Mouse (Mus musculus) induced T-regulatory cell, adult 2 months (primary cell): ENCODE results near the gene Tmx2.
"Not testable (repeated sequence)": the region's sequence is repeated elsewhere in the genome, so short reads cannot be mapped to it uniquely, and the experiment has no call there.

ENCODE experiments used
- DNase-seq: peaks from one replicate; pipeline ENCODE4 v3.0.0-alpha.2; 2012; ENCODE audit warnings: low read depth

The Tmx2 gene

DNA sequence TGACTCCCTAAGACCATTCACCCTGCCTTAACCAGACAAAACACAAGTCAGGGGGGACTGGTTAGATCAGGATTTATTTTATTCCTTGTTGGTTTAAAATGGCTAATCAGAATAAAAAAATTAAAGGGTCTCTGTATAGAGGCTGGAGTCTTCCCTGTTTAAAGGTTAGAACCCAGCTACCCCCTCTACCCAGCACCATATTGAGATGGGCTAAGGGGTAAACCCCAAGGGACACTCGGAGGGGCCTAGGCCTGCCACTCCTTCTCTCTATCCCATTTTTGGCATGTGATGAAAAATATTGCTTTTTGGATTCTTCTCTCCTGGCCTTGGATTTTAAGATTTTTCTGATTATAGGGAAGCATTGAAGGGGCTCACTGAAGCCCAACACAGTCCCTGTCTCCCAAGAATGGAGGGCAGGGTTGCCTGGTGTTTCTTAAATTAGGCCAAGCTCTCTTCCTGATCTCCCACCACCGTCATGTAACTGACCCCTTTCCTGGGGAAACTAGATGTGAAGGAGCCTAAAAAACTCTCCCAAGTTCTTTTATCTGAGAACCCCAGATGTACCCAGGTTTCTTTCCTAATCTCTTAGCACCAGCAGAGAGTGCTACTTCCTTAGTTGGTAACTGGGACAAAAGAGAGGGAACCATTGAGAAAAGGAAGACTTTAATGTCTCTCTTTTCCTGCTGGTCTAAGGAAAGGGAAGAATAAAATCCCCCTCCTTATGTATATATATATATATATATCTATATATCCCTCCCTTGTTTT is 9.3 kb upstream of the Tmx2 start:
- no peak for DNase-seq

DNA sequence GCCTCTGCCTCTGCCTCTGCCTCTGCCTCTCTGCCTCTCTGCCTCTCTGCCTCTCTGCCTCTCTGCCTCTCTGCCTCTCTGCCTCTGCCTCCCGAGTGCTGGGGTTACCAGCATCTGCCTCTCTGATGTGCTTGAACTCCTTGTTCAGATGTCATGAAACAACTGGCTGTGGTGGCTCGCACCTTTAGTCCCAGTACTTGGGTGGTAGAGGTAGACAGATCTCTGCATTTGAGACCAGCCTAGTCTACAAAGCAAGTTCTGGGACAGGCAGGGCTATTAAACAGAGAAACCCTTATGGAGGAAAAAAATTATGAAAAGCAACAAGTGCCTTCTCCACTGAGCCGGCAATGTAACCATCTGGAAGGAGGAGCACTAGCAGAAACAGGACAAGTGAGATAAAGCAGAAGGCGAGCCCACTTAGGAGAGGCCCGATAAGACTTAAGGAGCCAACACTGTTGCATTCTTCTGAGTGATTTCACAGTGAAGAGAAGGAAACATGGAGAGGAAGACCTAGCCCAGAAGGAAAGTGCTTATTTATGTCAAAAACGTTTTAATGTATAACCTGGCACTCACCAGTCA is 3.8 kb upstream of the Tmx2 start:
- no peak for DNase-seq

DNA sequence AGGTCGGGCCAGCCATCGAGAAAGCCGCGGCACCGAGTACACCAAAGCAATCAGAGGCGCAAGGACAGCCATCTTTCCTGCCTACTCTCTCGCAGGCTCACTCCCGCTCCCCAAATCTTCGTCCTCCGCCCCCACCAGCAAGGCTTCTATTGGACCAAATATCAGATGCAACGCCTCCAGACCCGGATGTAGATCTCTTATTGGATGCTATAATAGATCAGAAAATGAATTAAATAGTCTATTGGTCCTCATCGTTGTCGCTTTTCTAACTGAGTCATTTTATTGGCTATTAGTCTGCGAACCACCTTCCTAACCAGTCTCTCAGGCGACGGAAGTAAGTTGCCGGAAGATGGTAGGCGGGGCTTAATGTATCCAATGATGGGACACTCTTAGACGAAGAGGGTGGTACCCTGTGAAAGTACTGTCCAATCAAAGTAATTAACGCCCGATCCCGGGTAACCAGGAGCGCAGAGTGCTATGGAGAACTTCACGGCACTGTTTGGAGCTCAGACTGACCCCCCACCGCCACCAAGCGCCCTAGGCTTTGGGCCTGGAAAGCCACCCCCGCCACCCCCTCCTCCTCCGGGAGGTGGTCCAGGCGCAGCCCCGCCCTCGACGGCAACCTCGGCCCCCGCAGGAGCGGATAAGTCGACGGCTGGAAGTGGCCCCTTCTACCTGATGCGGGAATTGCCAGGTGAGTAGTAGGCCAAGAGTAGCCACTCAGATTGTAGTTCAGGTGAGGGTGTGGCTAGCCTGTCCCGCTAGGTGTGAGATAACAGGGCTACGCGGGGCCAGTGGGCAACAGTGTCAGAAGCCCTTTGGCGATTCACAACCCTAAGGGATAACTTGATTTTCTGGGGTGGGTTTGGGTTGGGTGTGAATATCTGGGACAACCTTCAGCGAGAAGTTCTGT is 716 bp downstream of the Tmx2 start, which contains the start of the genes Gm28635 and Med19:
Gm28635 (minus strand) TSS at position 74 of the 913 bp plus-strand sequence.
Med19 (plus strand) TSS at position 435 of the 913 bp plus-strand sequence.
- peak; percentile 99 for DNase-seq

DNA sequence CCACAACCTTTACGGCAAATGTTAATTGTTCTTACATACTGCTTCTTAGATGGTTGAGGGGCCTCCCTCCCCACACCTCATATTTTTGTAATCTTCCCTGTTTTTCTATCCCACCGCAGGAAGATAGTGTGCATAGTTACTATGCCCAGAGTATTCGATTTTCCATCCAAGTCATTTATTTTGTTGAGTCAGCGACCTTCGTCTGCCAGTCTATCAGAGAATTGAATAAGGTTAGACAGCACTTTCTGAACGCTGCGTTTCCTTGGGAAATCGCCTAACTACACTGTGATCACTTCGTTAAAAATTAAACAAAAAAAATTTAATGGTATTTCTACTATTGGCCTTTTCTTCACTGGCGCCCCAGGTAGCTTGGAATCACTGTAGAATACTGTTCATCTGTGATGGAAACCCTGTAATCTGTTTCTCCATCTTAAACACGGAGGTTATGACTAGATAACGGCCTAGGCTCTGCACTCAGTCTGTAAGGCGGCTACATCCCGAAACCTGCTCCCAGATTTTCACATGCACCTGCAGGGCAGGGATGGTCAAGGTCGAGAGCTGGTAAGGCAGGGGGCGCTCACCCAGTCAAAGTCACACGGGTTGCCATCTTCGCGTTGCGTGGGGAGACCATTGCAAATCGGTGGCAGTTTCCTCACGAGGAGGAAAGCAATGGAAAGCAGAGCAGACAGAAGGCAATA is 1.5 kb downstream of the Tmx2 start:
- no peak for DNase-seq

DNA sequence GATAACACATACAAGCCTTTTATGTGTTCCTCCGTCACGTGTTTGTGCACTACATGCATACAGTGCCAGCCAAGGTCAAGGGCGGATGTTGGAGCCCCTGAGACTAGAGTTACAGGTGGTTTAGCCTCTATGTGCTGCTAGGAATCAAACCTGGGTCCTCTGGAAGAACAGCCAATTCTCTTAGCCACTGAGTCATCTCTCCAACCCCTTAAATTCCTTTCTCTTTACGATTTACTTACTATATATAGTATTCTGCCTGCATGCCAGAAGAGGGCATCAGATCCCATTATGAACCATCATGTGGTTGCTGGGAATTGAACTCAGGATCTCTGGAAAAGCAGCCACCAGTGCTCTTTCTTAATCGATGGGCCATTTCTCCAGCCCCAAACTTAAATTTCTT is 7.4 kb downstream of the Tmx2 start:
- DNase-seq: not testable (repeated sequence)

DNA sequence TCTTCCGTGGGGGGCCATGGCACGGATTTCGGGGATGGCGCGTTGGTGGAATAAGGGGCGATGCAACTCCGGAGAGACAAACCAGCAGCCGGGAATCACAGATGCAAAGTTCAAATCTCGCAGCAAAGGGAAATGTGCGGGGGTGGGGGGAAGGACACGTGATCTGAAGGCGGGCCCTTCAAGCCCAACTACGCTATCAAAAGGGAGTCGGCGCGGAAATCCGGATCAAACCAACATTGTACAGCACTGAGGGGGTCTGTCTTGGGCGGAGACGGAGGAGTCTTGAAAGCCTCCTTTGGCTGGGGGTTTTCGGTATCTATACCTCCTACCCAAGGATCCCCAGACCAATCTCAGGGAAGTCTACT is 8.4 kb downstream of the Tmx2 start, which contains the start of gene Selenoh:
Selenoh (minus strand) TSS at position 202 of the 365 bp plus-strand sequence.
- DNase-seq: peak; percentile 95

DNA sequence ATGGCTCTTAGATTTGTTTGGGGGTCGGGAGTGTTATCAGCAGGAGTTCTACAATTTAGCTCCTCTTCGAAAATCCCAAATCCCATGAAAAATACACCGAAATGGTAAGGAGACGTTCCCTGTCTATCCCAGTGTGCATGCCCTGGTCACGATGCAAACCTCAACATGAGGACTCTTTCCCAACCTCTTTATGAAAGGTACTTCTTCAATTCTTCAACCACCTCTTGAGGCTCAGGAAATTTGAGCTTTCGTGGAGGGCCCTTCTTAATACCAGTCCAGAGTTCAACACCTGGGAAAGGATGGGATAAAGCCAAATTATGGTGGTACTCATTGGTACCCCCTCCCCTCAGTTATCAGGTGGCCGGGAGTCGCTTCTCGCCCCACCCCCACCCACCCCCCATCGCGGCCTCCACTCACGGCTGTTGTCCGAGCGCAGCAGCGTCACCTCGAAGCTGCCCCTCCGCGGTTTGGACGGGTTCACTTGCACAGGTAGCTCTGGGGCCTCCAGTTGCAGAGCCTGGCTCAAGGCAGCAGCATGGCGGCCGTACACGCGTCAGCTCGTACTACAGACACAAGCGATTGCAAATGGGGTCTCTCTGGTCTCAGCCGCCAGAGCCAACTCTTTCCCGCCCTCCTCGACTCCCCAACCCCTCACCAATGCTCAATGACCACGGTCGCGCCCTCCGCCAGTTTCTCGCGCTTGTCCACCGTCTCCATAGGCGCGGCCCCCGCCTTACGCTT is 8.9 kb downstream of the Tmx2 start:
- DNase-seq: peak; percentile 21

DNA sequence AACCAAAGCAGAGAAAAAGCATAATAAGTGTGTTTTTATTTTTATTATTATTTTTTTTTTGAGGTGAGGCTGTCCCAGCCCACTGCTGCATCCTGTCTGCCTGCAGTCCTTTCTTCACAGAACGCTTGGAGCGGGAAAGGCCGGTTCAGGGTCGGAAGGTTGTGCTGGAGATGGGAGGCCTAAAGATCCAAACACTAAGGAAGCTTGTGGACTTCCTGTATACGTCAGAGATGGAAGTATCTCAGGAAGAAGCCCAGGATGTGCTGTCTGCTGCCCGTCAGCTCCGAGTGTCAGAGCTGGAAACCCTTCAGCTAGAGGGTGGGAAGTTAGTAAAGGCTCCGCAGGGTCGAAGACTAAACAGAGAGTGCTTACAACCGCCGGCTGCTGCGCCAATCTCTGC is 12.9 kb downstream of the Tmx2 start:
- no peak for DNase-seq

DNA sequence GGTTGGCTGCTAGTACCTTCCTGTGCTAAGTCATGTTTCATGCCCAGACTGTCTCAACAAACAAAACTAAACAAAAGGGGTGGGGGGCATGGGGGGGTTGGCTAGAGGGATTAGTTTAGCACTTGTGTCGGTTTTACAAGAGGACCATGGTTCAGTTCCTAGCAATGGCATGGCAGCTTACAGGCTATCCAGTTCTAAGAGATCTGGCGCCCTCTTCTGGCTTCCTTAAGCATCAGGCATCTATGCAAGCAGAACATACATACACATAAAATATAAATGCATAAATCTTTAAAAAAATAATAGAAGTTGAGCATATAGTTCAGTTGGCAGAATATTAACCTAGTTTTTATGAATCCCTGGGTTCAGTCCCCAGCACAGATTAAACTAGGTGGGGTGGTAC is 16.1 kb downstream of the Tmx2 start:
- peak; percentile 78 for DNase-seq

DNA sequence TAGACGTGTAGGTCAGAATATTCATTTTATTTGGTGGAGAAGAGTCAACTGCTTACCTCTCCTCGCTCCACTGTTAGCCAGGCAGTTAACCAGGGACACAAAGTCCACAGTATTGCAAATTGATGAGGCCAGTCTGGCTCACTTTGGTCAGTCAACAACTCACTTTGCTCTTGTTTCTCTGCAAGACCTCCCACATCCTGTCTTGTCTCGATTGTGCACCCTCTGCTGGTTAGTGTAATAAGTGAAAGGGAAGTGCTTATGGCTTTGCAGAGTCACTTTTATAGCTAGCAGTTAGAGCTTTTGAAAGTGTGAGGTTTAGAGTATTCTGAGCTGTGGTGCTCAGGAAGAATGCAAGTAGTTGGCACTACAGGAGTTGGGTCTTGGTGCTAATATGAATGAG is 18.7 kb downstream of the Tmx2 start:
- peak; percentile 81 for DNase-seq

DNA sequence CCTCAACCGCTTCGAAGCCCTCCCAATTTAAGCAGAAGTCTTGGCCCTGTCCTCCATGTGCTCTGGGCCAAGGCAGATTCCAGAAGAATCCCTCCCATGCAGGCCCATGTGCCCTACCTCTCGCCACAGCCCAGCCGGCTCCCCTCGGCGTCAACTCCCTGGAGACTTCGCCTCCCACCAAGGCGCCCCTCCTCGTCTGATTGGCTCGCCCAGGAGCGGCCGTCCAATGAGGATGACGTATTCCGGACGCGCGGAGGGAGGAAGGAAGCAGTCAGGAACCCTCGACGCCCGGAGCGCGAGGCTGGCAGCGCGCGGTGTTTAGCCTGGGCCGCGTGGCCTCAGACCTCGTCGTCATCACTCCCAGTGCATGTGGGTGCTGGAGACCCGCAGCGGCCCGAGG is 20.1 kb downstream of the Tmx2 start, which contains the start of gene Btbd18:
Btbd18 (plus strand) TSS at position 274 of the 400 bp plus-strand sequence.
- DNase-seq: no peak

DNA sequence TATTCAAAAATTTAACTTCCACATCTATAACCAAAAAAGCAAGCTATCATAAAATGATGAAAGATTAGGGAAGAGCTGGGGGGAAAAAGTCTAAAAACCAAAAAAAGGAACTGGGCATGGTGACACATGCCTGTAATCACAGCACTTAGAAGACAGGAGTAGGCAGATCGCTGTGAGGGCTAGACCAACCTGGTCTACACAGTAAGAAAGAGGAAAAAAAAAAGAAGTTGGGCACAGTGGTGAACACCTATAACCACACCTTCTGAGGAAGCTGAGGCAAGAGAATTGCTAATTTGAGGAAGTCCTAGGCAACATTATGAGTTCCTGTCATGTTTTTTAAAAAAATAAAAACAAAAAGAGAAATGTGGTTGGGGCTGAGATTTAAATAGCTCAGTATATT is 23.1 kb downstream of the Tmx2 start:
- DNase-seq: no peak

DNA sequence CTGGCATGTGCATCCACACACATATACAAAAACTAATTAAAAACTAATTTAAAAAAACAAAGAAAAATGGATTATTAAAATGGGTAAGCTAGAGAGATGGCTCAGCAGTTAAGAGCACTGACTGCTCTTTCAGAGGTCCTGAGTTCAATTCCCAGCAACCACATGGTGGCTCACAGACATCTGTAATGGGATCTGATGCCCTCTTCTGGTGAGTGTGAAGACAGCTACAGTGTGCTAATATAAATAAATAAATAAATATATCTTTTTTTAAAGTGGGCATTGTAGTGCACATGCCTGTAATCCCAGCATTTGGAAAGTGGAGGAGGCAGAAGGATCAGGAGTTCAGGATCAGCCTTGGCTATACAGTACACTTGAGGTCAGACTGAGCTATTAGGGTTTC is 25.6 kb downstream of the Tmx2 start:
- no peak for DNase-seq

DNA sequence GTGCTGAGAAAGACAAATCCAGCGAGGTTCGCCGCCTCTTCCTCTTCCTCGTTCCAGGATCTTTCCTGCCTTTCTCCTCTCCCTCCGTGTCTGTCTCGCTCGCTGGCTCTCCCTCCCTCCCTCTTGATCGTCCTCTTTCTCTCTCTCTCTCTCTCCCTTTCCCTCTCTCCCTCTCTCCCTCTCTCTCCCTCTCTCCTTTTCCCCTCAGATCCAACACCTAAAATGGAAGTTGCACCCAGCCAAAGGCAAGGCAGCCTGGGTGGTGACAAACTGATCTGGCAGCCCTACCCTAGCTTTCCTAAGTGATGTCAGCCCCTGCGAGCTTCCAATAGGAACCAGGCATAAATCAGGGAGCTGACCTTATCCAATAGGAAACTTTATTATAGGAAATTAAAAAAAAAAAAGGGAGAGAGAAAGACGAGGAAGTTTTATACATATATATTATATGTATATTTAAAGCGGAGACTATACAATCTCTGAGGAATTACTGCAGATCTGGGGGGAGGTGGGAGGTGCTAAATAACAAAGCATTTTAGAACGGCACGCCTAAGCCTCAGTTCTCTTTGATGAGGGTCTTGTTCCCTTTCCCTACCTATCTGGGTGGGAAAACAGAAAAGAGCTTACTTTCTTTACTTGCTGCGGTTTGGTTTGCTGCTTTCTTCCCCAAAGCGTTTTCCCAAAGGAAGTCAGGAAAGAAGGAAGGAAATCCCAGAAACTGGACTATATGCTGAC is 28.3 kb downstream of the Tmx2 start, which contains the start of gene Ctnnd1:
Ctnnd1 (minus strand) TSS at position 302 of the 732 bp plus-strand sequence.
- no peak for DNase-seq

DNA sequence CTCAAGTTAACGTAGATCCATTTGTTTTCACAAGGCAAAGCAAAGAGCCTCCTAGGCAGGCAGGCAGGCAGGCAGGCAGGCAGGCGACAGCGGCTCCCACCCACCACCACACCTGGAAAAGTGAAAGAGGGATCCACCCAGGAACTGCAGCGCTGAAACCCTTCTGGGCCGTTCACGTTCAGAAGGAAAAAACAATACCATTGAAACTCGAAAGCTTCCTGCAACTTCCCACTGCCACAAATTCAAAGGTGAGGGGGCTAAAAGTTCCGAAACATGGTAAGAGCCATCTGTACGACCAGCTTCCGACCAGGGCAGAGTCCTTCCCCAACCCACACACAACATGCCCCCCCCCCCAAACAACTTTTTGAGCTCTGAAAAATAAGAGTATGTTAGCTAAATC is 29.3 kb downstream of the Tmx2 start:
- DNase-seq: no peak

DNA sequence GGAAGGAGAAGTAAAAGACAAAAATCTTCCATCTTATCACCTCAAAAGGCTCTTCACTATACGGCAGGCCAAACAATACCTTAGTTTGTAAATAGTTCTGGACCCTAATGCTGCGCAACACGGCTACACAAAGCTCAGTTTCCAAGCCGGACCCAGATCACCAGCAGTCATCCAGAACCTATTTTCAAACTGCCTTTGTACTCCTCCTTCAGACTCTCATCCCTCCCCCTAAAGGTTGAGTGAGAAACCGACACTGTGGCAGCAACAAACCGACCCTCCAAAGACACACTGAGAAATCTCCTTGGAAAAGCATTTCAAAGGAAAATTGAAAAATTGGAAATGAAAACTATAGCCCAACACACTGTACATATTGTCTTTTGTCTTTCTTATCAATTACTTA is 30.6 kb downstream of the Tmx2 start:
- no peak for DNase-seq

DNA sequence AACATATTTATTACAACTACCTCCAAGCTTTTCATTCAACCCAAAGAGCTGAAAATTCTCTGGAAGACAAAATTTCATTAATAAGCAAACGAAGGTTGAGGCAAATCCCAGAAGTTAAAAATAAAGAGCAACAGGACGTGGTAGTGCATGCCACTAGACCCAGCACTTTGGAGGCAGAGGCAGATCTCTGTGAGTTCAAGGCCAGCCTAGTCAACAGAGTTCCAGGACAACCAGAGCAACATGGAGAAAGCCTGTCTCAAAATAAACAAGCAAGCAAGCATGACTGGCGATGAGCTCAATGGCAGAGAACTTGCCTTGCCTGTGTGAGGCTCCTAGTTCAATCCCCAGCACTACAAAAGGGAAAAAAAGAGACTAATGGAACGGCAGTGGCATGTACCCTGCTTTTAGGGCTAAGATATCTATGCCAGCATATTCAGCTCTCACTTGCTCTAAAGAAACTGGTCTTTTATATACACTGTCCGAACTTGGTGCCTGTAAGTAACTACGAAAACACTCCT is 31.8 kb downstream of the Tmx2 start:
- DNase-seq: no peak

DNA sequence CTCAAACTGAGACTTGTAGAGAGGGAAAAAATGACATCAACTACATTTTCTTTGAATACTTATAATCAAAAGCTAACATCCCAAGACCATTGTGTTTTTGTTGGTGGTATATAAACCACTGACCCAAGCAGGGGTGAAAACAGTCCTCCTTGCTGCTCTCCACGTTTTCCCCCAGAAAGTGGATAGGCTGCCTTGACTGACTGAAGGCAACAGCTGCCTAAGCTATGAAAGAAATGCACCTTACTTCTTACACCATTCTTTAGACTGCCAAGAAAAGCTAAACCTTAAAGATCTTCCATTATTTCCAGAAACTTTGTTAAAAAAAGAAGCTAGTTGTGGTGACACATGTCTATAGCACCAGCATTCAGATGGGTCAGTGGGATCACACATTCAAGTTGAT is 32.8 kb downstream of the Tmx2 start:
- DNase-seq: no peak

DNA sequence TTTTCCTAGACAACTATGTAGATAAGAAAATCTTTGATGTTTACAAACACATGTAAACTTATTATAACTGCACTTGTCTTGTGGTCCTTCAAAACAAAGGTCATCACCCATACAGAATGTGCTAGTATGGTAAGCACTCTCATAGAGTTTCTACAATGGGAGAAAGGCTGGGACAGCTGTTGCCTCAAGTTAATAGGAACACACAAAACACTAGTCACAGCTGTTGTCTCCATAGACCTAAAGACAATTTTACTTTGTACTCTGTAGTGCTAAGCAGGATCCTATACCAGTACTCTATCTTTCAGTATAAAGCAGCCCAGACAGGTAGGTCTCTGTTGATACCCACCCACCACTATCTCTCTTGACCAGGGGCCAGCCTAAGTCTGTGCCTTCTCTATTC is 38.1 kb downstream of the Tmx2 start:
- DNase-seq: no peak
